Mouse (Mus musculus): ENCODE data around the gene Trim56. TPM values are rescaled to one million over a fixed set of nuclear protein-coding genes. Genes with fewer than 3 reads are reported as not detected.

Gene Trim56
- total RNA-seq, 2 experiments from 2014 or later, result 9.2 to 14.2 TPM

DNA sequence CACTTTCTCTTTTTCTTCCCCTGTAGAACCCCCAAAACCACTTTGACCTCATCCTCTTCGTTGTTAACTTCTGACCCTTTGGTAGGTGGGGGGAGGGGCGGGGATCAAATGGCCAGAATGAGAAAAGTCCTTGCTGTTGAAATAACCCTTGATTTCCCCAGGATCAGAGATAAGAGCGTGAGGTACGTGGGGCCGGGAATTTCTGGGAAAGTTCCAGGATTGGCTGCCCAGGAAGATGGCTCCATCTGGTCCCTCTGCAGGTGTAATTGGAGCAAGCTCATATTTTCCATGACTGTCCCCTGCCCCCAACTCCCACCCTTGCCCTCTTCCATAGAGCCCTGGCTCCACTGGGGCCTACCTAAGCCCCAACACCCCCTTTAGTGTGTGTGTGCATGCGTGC lies 40.3 kb downstream of the Trim56 start:
- DNase-seq, result no peak

DNA sequence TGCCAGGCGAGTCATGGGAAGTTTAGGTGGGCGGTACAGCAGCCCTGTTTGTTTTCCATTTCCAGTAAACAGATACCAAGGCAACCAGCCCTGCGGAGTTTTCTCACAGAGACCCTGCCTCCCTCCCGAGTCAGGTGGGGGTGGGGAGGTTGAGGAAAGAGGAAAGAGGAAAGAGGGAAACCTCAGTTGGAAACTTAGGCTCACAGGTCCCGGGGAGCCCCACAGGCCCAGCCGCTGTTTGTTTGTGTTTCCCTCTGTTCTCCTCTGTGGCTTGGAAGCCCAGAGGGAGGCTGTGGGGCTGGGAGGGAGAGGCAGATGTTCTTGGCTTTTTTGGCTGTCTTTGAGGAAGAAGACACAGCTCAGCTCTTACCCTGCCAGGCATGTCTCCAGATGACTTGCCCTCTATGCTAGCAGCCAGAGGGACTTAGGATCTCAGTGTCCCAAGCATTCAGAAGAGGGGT lies 41.8 kb downstream of the Trim56 start:
- no peak for DNase-seq

DNA sequence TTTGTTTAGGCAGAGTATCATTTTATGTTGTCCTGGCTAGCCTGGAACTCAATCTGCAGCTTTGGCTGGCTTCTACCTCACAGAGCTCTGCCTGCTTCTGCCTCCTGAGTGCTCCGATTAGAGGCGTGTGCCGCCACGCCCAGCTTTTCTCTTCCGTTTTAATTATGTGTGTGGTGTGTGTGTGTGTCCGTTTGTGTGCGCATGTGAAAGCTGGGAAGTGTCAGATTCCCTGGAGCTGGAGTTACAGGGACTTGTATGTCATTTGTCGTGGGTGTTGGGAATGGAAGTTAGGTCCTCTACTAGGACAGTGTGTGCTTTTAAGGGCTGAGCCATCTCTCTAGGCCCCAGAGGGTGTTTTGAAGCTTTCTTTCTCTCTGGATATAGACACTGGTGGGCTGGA lies 42.9 kb downstream of the Trim56 start:
- no peak for DNase-seq

DNA sequence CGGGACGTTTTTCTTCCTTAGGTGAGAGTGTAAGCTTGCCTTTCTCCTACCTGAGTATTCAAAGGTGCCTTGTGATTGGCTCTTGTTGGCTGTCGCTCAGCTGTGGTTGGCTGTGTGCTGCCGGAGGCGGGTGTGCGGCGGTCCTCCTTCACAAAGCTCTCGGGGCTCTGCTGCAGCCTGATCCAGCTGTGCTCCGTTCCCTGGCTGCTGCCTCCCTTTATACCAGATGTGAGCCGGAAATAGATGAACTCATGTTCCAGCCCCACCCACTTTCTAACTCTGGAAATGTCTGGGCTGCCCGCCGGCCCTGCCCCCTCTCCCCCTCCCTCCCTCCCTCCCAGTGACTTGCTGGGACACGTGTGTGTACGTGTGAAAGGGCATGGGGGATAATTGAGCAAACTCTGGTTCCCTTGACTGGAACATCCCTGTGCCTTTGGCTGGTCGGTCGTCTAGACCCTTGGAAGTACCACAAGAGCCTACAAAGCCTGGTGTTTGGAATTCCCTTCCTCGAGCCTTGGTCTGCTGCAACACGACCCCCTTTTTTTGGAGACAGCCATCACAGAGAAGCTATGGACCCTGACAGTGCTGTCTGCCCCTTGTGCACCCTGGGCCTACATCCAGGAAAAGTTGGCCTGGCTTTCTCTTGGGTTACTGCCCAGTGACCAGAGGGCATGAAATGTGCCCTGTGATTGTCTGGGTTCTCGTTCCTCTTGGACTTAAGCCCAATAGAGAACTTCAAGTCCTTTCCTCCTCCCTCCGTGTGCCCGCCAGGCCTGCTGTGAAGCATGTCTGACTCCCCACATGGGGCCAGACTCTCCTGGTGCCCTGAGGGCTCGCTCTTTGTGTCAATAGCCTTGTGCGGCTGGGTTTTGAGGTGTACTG lies 43.7 kb downstream of the Trim56 start, which contains the start of gene Serpine1:
Serpine1 (minus strand) TSS at position 190 of the 882 bp plus-strand sequence.
- peak; percentile 69 for DNase-seq

DNA sequence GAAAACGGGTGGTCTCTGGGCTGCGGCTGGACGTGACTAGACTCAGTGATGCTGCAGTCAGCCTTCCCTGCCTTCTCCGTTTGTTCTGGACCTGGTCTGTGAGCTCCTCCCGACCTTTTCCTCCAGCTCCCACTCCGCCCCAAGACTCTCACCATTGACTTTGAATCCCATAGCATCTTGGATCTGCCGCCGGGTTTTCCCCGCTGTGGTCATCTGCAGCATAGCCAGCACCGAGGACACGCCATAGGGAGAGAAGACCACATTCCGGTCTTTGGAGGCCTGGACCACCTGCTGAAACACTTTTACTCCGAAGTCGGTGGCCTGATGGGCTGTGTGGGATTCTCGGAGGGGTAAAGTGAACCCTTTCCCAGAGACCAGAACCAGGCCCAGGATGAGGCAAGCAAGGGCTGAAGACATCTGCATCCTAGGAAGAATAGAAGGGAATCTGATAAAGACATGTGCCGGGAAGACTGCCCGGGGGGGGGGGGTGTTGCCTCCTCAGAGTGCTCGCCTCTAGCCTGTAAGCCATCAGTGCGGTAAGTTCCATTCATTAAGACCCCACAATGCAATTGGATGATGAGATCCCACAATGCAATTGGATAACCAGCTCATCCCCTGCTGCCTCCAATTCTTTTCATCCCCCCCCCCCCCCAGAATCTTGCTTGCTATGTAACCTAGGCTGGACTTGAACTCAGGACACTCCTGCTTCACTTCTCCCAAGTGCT lies 45.0 kb downstream of the Trim56 start:
- no peak for DNase-seq

DNA sequence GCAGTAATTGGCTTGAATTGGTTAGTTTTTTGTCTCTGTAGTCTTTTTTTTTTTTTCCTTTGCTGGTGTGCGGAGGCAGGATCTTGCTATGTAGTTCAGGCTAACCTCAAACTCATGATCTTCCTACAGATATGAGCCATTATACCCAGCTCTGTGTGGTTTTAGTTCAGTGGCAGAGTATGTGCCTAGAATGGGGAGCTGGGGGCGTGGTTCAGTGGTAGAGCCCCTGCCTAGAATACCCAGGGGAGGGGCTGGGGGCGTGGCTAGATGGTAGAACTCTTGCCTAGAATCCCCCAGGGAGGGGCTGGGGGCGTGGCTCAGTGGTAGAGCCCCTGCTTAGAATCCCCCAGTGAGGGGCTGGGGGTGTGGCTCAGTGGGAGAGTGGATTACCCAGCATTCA lies 47.3 kb downstream of the Trim56 start:
- no peak for DNase-seq

DNA sequence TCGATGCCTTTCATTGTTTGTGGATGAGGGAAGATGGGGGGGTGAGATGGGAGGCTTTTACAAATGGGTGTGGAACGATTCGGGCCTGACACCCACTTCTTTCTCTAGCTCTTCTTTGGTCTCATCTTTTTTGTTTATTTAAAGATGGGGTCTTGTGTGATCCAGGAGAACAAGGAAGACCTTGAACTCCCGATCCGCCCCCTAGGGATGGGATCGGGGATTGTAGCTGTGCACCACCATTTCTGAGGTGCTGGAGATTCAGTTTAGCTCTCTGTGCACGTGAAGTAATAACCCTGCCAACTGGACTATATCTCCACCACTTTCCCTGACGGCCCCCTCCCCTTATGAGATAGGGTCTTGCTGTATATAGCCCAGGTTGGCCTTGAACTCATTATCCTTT lies 50.1 kb downstream of the Trim56 start:
- no peak for DNase-seq

DNA sequence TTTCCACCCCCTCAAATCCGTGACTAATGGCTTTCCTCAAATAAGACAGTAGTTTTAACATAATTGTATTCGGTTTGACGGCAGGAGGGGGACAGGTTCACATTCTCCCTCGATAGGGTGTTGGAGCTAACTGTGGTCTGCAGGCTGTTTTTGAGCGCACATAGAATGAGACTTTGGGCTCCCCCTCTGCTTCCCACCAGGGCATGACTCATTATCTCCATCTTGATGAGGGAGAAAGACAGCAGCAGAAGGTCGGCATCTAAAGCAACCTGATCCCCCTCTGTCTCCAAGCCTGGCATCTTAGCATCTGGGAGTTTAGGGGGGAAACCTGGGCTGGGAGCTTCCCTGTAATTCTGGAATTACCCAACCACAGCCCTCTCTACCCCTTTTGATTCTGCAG lies 50.6 kb downstream of the Trim56 start:
- DNase-seq, result no peak

DNA sequence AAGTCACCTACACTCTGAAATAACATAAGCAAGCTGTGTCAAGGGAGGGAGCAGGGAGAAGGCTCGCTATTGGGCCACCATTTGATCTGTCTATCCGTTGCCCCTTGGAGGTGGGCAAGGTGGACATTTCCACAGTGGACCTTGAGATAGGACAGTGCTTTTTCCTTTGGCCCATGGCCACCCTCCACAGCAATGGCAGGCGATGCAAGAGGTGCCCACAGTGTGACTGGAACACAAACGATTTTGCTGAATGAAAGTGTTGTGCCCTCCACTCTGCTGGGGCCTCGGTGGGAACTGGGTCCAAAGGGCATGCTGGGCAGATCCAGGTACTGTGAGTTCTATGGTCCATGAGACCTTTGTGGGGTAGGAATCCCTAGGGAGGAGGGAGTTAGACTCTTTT lies 53.4 kb downstream of the Trim56 start:
- no peak for DNase-seq

DNA sequence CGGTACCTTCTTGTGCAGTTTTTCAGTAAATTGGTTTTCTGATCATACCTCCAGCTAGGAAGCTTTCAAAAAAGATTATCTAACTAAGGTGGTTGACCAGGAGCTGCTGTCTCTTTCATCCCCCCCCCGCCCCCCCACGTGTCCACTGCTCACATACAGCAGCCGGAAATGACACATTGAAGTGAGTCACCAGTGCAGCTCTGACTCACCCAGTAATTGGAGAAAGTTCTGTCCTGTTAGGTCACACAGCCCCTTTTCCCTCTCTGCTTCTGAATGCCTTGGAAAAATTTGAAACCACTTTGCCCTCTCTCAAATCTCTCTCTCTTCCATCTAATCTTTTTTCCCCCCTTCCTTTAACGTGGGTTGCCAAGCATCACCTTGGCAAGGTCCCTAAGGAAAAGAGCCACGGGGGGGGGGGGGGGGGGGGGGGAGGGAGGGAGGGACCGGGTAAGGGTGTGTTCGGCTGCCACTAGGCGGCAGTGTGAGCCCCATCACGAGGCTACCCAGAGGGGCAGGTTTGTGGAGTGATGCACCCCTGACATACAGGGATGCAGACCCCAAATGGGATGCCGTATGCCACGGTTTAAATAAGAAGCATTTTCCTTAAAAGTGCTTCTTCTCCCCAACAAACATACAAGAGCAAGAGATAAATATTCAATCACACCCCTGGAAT lies 54.1 kb downstream of the Trim56 start:
- peak; percentile 72 for DNase-seq

Other genes starting within 250 kb of the Trim56 start
- gene Col26a1, start 233.0 kb downstream of the Trim56 start, total RNA-seq (2021), result 10 to 100 TPM; 24.4 to 28.0 TPM
- gene Ift22, start 208.1 kb downstream of the Trim56 start, total RNA-seq (2021), result 1 to 10 TPM; 7.3 to 8.3 TPM
- gene Fis1, start 162.9 kb downstream of the Trim56 start, total RNA-seq (2021), result 100 to 1,000 TPM; 151 to 154 TPM
- gene Cldn15, start 149.6 kb downstream of the Trim56 start, total RNA-seq (2021), result 1 to 10 TPM; 2.5 to 2.6 TPM
- gene Plod3, start 129.2 kb downstream of the Trim56 start, total RNA-seq (2021), result 10 to 100 TPM; 21.3 to 33.5 TPM
- gene Znhit1, start 128.2 kb downstream of the Trim56 start, total RNA-seq (2021), result 10 to 100 TPM; 39.8 to 41.8 TPM
- under 1 TPM; 0.21 to 0.45 TPM for gene Vgf, start 89.8 kb downstream of the Trim56 start, total RNA-seq (2021)
- gene Ap1s1, start 70.1 kb downstream of the Trim56 start, total RNA-seq (2021), result 10 to 100 TPM; 33.4 to 37.0 TPM
- gene Serpine1, start 43.9 kb downstream of the Trim56 start, total RNA-seq (2021), result 1 to 10 TPM; 2.2 to 2.9 TPM
- gene Muc3, start 33.1 kb upstream of the Trim56 start, total RNA-seq (2021), result not detected
- gene Muc3a, start 96.2 kb upstream of the Trim56 start, total RNA-seq (2021), result under 1 TPM; 0.23 to 0.59 TPM
- 10 to 100 TPM; 62.4 to 68.2 TPM for gene Ache, start 171.3 kb upstream of the Trim56 start, total RNA-seq (2021)
- gene Ufsp1, start 178.4 kb upstream of the Trim56 start, total RNA-seq (2021), result 10 to 100 TPM; 37.2 to 43.6 TPM
- 10 to 100 TPM; 58.1 to 93.2 TPM for gene Srrt, start 191.5 kb upstream of the Trim56 start, total RNA-seq (2021)
- gene Trip6, start 198.2 kb upstream of the Trim56 start, total RNA-seq (2021), result 10 to 100 TPM; 13.1 to 17.3 TPM
- gene Slc12a9, start 217.4 kb upstream of the Trim56 start, total RNA-seq (2021), result 1 to 10 TPM; 4.2 to 7.4 TPM
- gene Ephb4, start 233.9 kb upstream of the Trim56 start, total RNA-seq (2021), result 10 to 100 TPM; 30.6 to 38.8 TPM

Measured in gastrocnemius, postnatal 10 days (tissue).